Mouse (Mus musculus) cerebellum, postnatal 36 days (tissue): Measurements from ENCODE around the gene Camk1g.

Experiments
- DNase-seq, 2 experiments: peaks; one replicate each; pipeline ENCODE4 v3.0.0; 2021 to 2022; ENCODE audit warnings: mixed read lengths in 2 of 2

The Camk1g gene

GRCm38 (mm10) chr1:193299995-193300394, 70.1 kb downstream of the Camk1g start:
- DNase-seq, result no peak

- DNase-seq, result no peak
These were observed 71.8 kb downstream of the Camk1g start for GRCm38 (mm10) chr1:193298141-193298765.
